Mouse (Mus musculus) CD4-positive, CD25-positive, alpha-beta regulatory T cell, adult 2 months (primary cell): ENCODE data around the gene Prss56.

Source experiments
- DNase-seq: peaks from one replicate; pipeline ENCODE4 v3.0.0-alpha.2; 2012; ENCODE audit warnings: low read depth, low spot score

The Prss56 gene

DNA sequence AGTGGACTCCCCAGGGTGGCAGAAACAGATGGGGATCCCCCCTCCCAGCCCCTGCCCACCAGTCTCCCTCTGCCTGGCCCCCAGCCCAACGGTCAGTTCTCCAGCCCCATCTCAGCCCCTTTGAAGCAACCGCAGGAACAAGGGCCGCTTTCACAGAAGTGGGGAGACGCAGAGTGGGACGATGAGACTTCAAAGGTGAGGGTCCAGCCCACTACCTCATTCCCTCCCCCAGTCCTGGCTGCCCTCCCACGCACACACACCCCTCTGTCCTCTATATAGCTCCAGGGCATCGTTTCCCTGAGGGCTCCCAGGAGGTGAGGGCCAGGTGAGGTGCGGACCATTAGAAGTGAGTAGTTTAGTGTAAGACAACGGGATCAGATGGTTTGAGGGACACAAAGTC lies at the start of gene Prss56:
Gene Prss56, plus strand, starts transcription at position 301 of the 400 bp plus-strand sequence.
- DNase-seq = no peak

DNA sequence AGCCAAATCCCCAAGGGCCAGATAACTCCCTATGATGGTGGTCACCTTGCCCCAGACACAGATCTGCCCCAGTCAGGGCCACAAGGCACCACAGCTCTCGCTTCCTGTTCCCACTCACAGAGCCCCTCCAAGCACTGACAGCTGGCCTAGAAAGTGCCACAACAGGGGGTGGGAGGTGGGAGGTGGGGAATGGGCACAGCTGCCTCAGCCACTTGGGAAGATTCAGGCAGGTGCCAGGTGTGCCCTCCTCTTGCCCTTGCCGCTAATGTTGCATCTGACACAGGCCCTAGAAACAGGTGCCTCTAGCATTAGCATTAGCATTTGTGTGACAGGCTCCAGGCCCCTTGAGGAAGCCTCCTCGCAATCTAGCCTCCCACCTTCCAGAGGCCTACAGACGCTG lies 41.6 kb upstream of the Prss56 start:
- DNase-seq = no peak

DNA sequence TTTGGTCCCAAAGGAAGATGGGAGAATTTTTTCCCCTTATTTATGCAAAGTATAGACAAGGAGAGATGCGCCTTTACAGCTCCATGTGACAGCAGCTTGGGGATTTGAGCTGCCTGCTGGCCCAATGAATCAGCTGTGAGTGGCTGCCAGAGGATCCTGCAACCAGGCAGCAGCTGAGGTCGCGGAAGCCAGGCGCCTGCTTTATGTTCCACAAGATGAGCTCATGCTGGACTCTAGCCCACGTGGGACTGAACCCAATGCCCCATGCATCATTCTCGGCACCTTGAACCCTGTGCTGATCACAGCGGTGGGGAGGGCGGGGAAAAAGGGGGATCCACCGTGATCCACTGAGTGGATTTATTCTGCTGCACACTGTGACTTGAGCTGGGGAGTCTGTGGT lies 40.7 kb upstream of the Prss56 start:
- no peak for DNase-seq

DNA sequence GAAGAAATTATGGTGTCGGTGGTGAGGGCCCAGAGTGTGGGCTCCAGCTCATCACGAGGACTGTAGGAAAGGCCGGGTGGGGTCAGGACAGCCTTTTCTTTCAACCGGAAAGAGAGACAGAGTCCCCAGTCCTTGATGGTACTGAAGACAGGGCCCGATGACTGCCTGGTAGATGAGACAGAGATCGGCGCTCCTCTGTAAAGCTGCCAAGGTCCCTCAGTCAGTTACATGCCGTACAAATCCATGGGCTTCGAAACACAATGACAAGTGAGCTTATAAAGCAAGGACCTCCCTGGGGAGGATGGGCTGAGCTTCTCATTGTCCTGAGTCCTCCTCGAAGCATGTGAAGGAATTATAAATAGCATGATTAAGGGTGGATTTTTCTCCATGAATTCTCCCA lies 40.0 kb upstream of the Prss56 start:
- no peak for DNase-seq

DNA sequence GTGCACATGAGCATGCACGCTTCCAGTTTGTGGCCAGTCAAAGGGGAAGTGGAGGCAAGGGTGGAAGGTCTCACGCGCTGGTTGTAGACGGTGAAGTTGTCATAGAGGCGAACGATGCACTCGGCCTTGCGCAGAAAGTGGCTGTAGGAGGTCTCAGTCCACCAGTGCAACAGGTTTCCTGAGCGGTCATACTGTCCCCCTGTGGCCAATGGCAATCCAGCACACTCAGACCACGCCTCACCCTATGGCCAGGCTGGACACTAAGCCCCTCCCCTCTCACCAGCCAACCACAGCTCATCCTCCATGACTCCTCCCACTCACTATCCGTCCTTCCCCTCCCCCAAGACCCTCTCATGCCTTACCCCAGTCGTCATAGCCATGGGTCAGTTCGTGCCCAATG lies 33.7 kb upstream of the Prss56 start:
- DNase-seq = no peak

DNA sequence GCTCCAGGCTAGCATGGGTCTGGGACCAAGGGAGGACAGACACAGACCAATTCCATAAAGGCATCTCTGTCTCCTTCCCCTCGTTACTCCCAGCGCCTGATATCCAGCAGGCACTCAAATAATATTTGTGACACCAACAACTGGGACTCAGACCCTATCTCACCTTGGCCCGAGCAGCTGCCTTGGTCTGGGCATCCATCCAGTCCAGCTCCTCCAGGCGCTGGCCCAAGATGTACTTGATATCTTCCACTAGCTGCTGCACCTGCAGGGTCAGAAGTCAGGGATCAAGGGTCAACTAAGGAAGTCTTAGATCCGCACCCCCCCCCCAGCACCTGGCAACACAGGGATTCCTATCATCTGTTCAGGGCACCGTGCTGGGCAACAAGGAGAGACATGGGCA lies 31.8 kb upstream of the Prss56 start:
- DNase-seq = no peak

DNA sequence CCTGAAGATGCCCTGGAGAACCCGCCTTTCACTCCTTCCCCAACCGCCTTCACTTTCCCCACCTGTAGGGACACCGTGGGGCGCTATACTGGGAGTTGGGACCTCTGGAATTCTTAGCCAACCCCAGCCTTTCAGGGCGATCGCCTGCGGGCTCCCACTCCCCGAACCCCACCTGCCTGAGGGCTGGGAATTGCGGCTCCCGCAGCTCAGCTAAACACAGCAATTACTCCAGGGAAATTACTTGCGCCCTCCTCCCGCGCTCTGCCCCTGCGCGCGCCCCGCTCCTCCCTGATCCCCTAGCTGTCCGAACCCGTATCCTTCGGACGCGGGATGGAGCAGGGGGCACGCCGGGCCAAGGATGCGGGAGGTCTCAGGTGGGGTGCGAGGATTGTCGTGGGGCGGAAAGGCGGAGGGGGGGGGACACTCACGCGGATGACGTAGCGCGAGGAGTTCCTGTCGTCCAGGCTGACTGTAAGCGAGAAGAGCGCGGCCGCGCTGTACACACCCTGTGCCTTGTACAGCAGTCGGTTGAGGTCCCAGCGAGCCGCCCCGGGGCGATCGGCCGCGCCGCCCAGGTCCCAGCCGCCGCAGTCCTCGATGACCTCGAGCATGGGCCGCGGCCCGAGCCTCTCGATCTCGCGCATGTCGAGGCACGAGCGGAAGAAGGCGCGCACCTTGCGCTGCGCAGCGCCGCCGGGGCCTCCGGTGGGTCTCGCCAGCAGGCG lies 29.2 kb upstream of the Prss56 start:
- DNase-seq = no peak

DNA sequence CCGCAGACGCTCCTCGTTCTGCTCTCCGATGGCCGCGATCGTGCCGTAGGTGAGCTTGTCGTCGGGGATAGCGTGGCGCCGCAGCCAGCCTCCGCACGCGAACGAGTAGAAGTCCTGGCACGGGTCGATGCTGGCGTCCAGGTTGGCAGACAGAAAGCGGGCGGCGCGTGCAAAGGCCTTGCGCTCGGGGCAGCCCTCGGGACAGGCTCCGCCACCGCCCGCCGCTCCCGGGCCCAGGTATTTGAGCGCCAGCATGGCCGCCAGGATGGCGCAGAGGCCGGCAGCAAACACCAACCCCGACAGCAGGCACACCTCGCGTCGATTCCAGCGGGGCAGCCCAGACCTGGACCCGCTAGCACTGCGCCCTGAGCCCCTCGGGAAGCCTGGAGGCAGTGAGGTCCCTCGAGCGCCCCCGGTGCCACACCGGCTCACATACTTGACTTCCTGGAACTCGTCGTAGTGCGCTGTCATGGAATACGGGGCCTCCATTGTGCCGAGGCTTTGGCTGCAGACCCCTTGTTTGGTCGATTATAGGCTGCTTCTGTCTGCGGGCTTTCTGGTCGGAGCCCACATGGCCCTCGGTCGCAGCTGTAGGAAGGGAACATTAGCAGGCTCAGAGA lies 28.5 kb upstream of the Prss56 start:
- DNase-seq = no peak

DNA sequence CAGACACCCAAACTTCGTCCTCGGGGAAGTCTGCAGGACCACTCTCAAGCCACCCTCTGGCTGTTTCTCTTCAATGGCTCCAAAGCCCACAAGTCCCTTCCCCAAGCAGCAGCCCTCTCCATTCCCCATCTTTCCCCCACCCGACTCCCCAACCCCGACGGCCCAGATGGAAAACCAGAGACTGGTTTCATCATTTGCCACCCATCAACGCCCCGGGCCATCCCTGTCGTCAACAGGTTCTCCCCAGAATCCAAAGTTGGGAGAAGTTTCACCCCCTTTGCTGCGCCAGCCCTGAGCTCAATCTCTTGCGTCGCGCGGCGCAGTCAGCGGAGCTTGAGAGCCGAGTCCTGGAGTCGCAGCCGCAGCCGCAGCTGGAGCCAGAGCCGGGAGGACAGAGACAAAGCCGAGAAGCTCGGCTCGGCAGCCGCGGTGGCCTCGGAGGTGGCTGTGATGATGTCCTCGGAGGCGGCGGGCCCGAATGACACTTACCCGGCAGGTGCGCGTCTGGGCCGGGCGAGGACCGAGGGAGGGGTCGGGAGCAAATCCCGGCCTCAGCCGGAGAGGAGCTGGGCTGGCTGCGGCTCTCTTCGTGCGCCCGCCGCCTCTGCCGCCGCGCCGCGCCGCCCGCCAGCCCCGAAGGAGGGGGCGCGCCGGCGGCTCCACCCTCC lies 27.4 kb upstream of the Prss56 start:
- DNase-seq = no peak

DNA sequence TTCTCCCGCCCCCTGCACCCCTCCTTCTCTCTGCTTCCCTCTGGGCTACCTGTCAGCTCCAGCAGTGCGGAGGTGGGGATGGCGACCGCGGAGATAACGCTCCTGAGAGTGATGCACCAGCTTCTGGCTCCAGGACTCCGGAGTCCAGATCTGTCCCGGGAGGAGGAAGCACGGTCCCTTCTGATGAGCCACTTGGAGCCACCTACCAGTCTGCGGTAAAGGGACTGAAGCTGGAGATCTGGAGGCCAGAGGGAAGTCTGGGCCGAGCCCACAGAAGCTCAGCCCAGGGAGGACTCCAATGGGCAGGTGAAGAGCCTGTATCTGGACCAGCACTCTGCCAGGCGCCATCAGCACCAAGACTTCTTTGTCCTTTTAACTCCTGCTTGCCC lies 26.9 kb upstream of the Prss56 start, which contains the start of gene Ecel1:
Gene Ecel1, minus strand, starts transcription at position 323 of the 389 bp plus-strand sequence.
- no peak for DNase-seq

DNA sequence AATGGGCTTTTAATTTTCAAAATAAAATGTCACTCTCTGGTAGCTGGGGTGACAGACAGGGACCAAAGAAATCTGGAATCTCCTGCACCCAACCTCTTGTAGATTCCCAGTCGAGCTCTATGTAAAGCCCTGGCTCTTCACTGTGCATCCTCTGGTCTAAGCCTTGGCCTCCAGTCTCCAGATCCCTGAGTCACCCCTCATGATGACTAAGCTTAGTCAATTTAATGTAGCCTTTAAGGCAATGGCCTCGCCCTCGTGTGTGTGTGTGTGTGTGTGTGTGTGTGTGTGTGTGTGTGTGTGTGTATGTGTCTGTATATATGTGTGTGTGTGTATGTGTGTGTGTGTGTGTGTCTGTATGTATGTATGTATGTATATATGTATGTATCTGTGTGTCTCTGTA lies 23.7 kb upstream of the Prss56 start:
- no peak for DNase-seq

DNA sequence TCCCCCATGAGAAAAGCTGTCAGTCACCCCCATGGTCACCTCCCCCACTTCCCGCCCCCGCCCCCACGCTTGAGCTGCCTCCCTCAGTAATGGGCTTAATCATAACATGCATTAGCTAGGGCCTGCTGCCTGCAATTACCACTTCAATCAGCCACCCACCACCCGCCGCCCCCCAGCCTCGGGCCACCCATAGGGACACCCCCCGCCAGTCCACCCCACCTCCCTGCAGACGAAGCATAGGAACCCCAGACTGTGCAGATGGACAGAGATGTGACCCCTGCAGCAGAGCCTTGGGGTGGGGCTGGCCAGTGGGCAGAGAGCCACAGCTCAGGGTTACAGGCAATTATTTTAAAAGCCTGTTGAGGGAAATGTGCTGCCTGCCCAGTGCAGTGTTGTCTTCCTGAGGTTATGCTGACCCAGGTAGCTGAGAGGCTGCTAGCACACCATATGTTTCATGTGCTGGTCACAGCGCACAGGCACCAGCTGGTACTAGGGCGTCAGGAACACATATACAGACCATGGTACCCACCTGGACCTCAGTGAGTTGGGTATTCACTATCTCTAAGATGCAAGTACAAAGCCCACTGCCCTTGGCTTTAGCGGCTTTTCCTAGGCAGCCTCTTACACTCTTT lies 18.8 kb upstream of the Prss56 start:
- DNase-seq = no peak

DNA sequence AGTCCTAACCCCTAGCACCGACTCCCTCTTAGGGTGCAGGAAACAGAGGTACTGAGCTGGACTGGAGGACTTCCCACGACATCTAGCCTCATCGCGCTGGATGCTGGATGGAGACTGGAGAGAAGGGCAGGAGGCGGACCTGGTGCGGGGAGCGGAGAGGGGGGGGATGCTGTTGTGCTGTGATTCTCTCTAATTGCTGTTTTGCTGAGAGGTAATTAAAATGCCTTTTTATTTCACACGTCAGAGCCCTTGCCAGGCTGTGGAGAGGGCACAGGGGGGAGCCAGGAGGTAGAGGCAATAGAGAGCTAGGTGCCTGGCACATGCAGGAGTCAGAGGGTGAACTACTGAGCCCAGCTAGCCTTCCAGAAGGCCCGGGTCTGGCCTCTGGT lies 18.3 kb upstream of the Prss56 start:
- no peak for DNase-seq

DNA sequence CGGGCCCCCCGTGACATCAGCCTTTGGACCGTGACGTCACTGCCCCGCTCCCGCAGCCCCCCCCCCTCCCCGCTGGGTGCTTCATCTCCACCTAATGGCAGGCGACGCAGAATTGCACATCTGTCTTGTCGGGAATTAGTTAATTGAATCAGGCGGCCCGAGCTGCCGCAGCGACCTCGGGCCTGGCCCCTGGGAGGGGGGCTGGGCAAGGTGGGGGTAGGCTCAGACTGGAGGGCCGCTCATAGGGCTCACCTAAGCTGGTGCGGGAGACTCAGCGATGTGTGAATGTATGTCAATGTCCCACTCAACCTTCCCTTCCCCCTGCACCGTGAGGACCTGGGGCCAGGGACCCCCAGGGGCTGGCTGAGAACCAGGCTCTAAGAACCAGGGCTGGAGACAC lies 12.7 kb upstream of the Prss56 start:
- no peak for DNase-seq

DNA sequence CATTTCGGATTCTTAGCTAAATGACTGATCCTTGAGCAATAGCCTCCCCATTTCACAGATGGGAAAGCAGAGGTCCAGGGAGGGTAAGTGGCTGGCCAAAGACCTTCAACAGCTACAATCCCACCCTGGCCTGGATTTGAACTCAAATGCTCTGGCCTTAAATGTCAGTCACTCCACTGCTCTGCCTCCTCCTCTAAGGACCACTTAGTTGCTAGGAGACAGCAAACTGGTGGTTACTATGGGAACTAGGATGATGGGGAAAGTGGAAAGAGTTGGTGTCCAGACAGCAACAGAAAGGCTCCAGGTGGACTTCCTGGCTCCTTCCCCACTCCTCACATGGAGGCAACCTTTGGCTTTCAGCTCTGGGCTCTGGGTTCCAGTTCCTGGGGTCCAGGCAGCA lies 11.8 kb upstream of the Prss56 start:
- DNase-seq = no peak

DNA sequence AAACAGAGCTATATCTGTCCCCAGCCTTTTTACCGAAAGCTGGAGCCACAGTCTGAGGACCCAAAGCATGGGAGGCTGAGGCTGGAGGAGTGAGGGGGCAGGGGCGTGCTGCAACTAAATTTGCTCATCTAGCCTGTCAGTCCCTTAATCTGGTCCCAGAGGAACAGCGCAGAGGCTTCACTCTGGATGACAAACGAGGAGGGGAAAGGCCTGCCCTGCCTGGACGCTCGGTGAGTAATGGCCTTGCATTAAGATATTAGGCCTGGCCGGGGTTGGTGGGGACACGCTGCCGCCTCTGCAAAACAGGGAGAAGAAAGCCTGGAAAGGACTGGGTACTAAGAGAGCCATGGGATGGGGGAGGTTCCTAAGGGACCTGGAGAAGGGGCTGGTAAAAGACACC lies 10.8 kb upstream of the Prss56 start:
- no peak for DNase-seq

DNA sequence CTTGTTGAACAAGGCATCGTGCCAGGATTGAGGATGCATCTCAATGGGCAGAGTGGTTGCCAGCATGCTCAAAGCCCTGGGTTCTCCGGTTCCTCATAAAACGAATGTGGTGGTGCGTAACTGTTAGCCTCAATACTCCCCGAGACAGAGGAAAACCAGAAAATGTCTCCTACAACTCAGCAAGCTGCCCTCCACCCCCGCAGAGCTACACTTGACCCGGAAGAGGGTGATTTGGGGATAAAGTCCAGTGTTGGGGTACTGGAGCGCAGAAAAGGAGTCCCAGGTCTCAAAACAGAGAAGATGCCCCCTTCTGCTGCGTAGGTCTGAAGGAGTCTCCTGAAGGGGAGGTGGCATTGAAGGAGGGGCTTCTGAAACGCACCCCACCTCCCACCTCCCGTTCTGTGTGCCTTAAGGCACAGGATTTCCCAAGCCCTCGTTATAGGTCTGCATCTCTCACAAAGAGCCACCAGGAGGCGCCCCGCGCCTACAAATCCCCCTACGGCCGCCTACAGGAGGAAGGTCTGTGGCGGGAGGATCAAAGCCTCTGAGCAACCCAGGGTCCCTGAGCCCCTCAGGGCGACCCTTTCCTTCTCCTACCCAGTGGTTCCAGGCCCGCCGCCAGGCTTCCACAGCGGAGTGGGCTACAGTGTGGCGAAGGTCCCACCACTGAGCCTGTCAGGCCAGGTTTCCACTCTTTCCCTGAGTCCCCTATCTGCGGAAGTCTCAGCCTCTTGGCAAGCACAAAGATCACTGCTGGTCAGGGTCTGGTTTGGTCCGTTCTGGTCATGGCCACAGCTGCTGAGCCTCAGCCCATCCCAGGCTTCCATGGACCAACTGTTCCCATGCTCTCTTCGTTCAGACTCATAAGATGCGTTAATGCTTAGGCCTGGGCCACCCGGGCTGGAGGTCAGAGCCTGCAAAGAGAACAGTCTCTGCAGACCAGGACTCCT lies 8.8 kb upstream of the Prss56 start:
- DNase-seq = peak; percentile 70

DNA sequence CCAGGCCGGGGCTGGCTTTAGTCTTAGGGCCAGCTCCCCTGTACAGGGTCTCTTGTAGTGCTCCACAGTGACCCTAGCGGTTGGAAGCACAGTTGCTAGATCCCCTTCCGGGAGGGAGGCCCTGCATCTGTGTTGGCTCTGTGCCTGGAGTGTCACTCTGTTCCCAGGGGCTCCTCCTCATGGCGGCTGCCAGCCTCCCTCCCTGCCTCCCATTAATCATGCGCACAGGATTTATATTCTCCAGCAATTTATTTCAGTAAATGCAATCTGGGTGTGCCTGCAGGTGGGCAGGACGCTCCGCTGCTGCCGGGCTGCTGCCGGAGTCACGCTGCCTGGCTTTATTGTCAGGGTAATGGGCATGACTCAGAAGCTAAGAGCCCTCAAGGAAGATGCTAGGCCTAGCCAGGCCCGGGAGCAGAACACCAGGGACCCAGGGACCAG lies 7.2 kb upstream of the Prss56 start:
- DNase-seq = no peak

DNA sequence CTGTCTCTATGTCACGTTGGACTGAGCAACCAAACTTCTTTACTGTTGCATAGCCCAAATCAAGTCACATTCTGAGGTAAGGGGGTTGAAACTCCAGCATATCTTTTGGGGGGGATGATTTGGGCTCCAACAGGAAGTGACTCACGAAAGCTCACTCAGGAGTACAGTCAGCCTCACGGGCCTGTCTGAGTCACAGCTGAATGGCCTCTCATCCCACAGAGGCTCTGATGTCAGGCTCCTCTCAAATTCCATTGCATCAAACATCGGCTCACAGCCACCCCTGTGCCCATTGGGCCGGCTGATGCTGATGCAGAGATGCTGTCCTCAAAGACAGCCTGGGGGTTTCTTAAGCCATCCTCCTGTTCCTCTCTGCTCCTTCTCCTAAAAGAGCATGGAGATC lies 2.2 kb upstream of the Prss56 start:
- peak; percentile 58 for DNase-seq

DNA sequence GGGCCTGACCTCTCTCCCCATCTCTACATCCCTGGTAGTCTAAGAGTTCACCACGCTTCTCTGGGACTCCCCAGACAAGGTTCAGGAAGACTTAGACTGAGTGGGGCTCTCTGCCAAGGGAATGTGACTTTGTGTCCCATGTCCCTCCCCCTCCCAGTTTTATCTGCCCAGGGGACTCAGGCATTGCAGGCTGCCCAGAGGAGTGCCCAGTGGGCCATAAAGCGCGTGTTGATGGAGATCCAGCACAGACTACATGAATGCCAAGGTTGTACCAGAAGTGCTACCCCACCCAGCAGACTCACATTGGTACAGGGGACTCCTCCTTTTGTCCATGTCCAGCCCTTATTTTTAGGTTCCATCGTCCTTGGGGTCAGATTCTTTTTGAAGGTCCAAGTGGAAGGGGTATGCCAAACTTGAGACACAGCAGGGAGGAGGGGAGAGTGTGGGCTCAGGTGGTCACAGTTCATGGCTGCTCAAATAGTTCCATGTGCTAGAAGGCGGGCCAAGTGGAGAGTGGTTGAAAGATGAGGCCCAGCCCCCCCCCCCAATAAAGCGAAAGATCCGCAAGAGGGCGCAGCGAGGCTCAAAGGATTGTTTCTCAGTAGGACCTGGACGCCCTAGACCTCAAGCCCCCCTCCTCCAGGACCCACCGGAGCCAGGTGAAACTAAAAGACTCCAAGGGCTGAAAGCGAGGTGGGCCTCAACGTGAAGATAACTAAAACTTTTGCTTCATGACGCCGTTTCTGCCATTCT lies 1.1 kb downstream of the Prss56 start:
- peak; percentile 45 for DNase-seq

DNA sequence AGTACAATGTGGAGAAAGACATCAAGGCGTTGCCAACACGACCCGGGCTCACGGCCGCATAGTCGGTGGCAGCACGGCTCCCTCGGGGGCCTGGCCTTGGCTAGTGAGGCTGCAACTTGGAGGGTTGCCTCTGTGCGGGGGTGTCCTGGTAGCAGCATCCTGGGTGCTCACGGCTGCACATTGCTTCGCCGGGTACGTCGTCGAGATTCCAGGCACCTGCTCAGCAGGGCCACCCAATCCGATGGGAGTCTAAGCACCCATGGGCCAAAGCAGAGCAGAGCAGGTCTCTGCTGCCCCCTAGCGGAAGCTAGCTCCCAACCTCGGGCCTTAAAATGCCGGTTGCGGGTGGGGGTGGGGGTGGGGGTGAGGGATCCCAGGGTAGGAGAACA lies 1.6 kb downstream of the Prss56 start:
- DNase-seq = peak; percentile 89
